21 mouse cellular contexts compared by ENCODE assay signal in genomic region chr14:32754286-32754685, GRCm38 (mm10).
"Had no signal": no experiment of that assay in that cellular context is flagged by ENCODE, and none has a peak within 500 bp of the region (broad histone marks: within the 10 kb centered on the region; RNA-seq: fewer than 3 reads in every experiment).

No protein-coding gene starts in this region.

- H3K4me1 ChIP-seq: limb, embryonic 15.5 days; midbrain, embryonic 12.5 days; midbrain, embryonic 15.5 days had no signal

- H3K4me3 ChIP-seq: layer of hippocampus, adult 2 months; limb, embryonic 12.5 days; limb, embryonic 15.5 days; midbrain, embryonic 12.5 days; midbrain, embryonic 15.5 days; neural tube, embryonic 13.5 days had no signal

- DNase-seq: kidney, postnatal 25 days; layer of hippocampus, adult 9-11 months; liver, postnatal 0 days; lung, embryonic 14.5 days; right cerebral cortex, postnatal 14 days; right cerebral cortex, postnatal 4 days; thymus, adult 2 months; thymus, postnatal 14 days; thymus, postnatal 4 days had no signal

- H3K27me3 ChIP-seq: limb, embryonic 12.5 days; limb, embryonic 15.5 days; midbrain, embryonic 12.5 days; midbrain, embryonic 15.5 days; neural tube, embryonic 13.5 days had no signal

- H3K27ac ChIP-seq: kidney, postnatal 0 days; layer of hippocampus, adult 2 months; limb, embryonic 12.5 days; limb, embryonic 15.5 days; liver, embryonic 14.5 days; macrophage; midbrain, embryonic 12.5 days; midbrain, embryonic 15.5 days; neural tube, embryonic 13.5 days; stomach, postnatal 0 days had no signal

- H3K9me3 ChIP-seq: limb, embryonic 12.5 days; limb, embryonic 15.5 days; midbrain, embryonic 12.5 days; midbrain, embryonic 15.5 days; neural tube, embryonic 13.5 days had no signal

- ATAC-seq: liver, postnatal 0 days; lung, postnatal 0 days; midbrain, embryonic 15.5 days had no signal

- H3K9ac ChIP-seq: limb, embryonic 12.5 days; limb, embryonic 15.5 days; liver, embryonic 14.5 days; liver, postnatal 0 days; lung, embryonic 14.5 days; midbrain, embryonic 12.5 days; midbrain, embryonic 15.5 days; neural tube, embryonic 13.5 days had no signal

- H3K4me2 ChIP-seq: limb, embryonic 12.5 days; limb, embryonic 15.5 days; liver, embryonic 11.5 days; lung, embryonic 14.5 days; midbrain, embryonic 12.5 days; midbrain, embryonic 15.5 days; neural tube, embryonic 13.5 days had no signal

- H3K36me3 ChIP-seq: limb, embryonic 12.5 days; limb, embryonic 15.5 days; midbrain, embryonic 12.5 days; midbrain, embryonic 15.5 days; neural tube, embryonic 13.5 days had no signal
